Mouse (Mus musculus) spleen, postnatal 4 days (tissue): ENCODE data around the gene Wfdc1.

ENCODE experiments used
- DNase-seq, 2 experiments: peaks; one replicate each; pipeline ENCODE4 v3.0.0; 2022; ENCODE audit warnings: low spot score in 2 of 2

Gene Wfdc1

DNA sequence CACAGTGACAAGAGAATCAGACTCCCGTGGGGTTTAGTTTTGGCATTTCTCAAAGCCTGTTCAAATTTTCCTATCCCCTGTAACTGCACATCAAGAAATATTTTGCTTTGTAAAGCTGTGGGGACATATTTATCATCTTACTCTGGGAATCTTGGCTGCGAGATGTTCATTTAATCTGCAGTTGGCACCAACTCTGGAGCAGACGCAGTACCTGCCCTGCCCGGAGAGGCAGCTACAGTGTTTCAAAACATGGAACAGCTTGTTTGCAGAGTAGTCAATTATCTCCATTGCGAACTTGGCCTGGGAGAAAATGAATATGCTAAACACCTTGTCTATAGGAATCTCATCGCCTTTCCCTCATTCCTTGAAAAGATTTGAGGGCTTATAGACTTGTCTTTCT lies 27.9 kb upstream of the Wfdc1 start:
- DNase-seq = no peak

GRCm38 (mm10) chr8:119639798-119640197 lies 26.4 kb upstream of the Wfdc1 start:
- no peak for DNase-seq

DNA sequence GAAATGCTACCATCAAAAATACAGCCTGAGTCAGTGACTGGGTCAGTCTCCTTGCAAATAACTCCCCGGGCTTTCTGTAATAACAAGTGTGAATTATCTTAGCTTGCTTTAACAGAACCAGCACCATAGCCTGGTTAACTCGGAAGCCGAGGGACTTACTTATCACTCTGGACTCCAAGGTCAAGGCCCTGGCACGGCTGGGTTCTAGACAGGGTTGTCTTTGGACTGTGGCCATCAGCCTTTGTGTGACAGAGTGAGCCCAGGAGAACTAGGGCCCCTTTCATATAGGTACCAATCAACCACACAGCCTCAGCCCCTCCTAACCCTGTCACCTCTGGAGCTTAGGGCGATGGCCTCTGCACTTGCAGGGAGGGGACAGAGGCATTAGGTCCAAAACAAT lies 25.1 kb upstream of the Wfdc1 start:
- DNase-seq = no peak

- no peak for DNase-seq
Measured at GRCm38 (mm10) chr8:119642960-119643359, 23.2 kb upstream of the Wfdc1 start.

GRCm38 (mm10) chr8:119644429-119644960 lies 21.7 kb upstream of the Wfdc1 start:
- DNase-seq = no peak

GRCm38 (mm10) chr8:119644981-119645597 lies 21.1 kb upstream of the Wfdc1 start:
- DNase-seq = no peak

GRCm38 (mm10) chr8:119646197-119646596 lies 20.0 kb upstream of the Wfdc1 start:
- no peak for DNase-seq

GRCm38 (mm10) chr8:119646846-119647245 lies 19.3 kb upstream of the Wfdc1 start:
- no peak for DNase-seq

- DNase-seq = no peak
Measured at GRCm38 (mm10) chr8:119651324-119651723, 14.8 kb upstream of the Wfdc1 start.

GRCm38 (mm10) chr8:119656709-119657464 lies 9.3 kb upstream of the Wfdc1 start:
- DNase-seq = peak in 1 of 2 experiments; percentile 58

- DNase-seq = no peak
Measured at GRCm38 (mm10) chr8:119661081-119661480, 5.1 kb upstream of the Wfdc1 start.

- no peak for DNase-seq
Measured at GRCm38 (mm10) chr8:119661892-119662291, 4.3 kb upstream of the Wfdc1 start.

GRCm38 (mm10) chr8:119663440-119663839 lies 2.7 kb upstream of the Wfdc1 start:
- DNase-seq = no peak

- DNase-seq = no peak
Measured at GRCm38 (mm10) chr8:119665270-119665669, 895 bp upstream of the Wfdc1 start.

DNA sequence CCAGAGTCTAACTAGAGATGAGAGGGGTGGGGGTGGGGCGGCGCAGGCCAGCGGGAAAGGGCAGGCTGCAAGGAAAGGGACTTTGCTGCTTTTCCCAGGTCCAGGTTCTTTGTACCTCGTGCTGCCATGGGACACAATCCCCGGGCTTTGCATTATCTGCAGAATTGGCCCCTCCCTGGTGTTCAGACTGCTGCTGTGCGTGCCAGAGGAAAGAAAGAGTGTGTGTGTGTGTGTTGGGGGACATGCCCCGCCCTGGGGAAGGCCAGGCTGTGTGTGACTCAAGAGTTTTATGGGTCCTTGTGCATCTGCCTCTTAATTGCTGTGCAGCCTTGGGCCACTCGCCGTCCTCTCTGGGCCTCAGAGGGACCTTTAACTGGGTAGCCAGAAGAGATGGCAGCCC lies 2.3 kb downstream of the Wfdc1 start:
- DNase-seq = no peak

GRCm38 (mm10) chr8:119669284-119669683 lies 3.1 kb downstream of the Wfdc1 start:
- no peak for DNase-seq

- no peak for DNase-seq
Measured at GRCm38 (mm10) chr8:119670419-119671091, 4.4 kb downstream of the Wfdc1 start.

DNA sequence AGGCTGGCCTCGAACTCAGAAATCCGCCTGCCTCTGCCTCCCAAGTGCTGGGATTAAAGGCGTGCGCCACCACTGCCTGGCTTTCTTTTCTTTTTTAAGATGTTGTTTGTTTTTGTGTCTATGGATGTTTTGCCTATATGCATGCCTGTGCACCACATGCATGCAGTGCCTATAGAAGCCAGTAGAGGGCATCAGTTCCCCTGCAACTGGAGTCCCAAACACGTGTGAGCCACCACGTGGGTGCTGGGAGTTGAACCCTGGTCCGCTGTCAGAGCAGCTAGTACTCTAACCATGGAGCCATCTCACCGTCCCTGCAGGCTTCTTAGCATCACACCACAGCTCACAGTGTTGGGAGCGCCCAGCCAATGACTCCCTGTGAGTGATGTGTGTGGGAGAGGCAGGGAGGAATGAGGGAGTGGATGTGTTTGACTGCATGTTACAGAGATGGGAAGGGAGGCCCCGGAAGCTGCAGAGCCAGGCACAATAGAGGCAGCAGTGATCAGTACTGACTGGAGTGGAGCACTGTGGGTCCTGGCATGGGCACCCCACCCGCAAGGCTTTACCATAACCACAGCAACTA lies 7.9 kb downstream of the Wfdc1 start:
- DNase-seq = no peak

GRCm38 (mm10) chr8:119675457-119675856 lies 9.3 kb downstream of the Wfdc1 start:
- DNase-seq = no peak

DNA sequence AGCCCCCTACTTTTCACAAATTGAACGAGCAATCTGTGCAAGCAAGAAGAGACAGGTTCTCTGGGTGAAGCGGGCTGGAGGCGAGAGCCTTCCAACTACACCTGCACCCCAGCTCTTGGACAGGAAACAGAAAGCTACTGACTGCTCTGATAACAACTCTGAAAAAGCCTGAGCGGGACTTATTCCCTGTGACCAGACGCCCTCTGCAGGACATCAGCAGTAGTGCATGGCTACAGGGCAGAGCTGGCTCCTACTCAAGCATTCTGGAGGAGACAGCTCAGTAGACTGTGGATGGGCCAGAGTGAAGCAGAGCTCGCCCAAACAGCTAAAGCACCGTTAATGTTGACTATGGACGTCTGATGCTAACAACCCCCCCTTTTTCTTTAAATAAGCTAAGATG lies 10.2 kb downstream of the Wfdc1 start:
- peak; percentile 75 to 91 for DNase-seq

GRCm38 (mm10) chr8:119678138-119678843 lies 12.1 kb downstream of the Wfdc1 start:
- no peak for DNase-seq

DNA sequence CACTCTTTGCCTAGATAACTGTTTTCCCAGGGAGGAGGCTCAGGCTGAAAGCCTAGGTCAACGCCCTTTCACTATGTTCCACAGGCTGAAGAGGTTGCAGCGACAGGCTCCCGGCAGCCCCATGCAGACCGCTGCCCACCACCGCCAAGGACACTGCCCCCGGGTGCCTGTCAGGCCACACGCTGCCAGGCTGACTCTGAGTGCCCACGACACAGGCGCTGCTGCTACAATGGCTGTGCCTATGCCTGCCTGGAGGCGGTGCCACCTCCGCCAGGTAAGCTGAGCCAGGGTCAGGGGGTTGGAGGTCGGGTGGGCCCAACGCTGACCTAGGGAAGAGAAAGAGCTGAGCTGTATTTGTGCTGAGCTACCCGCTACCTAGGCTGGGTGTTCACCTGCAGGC lies 13.0 kb downstream of the Wfdc1 start:
- no peak for DNase-seq
